Mouse (Mus musculus) limb, embryonic 11.5 days (tissue): ENCODE results near the gene Slc45a2. TPM values are rescaled to one million over a fixed set of nuclear protein-coding genes. Genes with fewer than 3 reads are reported as not detected.

ENCODE experiments used
- ATAC-seq: fragments of 200-750 bp; cut with Nextera tagmentation; 2 replicates; pipeline ENCODE4 v1.8.0; 2017; ENCODE audit warnings: low read depth; ENCODE audit not compliant: insufficient number of reproducible peaks, low FRiP score, low TSS enrichment
- DNase-seq: peaks from one replicate; pipeline ENCODE4 v3.0.0-alpha.2; 2015; ENCODE audit warnings: low spot score
- H3K27ac ChIP-seq: fragments of 300-500 bp; sonication (generic); replicated peaks from 2 replicates; pipeline ENCODE4 v1.5.1; 2014; ENCODE audit warnings: low read depth, mild to moderate bottlenecking, low read length
- H3K27me3 ChIP-seq: fragments of 300-500 bp; sonication (generic); 2 replicates; pipeline ENCODE4 v1.6.1; 2014; ENCODE audit warnings: mild to moderate bottlenecking, low read length, mixed read lengths; ENCODE audit not compliant: control insufficient read depth, insufficient read depth
- H3K36me3 ChIP-seq: fragments of 300-500 bp; sonication (generic); 2 replicates; pipeline ENCODE4 v1.6.1; 2014; ENCODE audit warnings: mild to moderate bottlenecking, low read length, moderate library complexity, mixed read lengths; ENCODE audit not compliant: control insufficient read depth, insufficient read depth
- H3K4me1 ChIP-seq: fragments of 300-500 bp; sonication (generic); 2 replicates; pipeline ENCODE4 v1.6.1; 2014; ENCODE audit warnings: low read length, mixed read lengths; ENCODE audit not compliant: control insufficient read depth, insufficient read depth
- H3K4me2 ChIP-seq: fragments of 300-500 bp; sonication (generic); 2 replicates; pipeline ENCODE4 v1.6.1; 2014; ENCODE audit warnings: low read depth, mild to moderate bottlenecking, moderate library complexity; ENCODE audit not compliant: severe bottlenecking
- H3K4me3 ChIP-seq: fragments of 300-500 bp; sonication (generic); 2 replicates; pipeline ENCODE4 v1.5.1; 2014; ENCODE audit warnings: low read depth, low read length
- H3K9ac ChIP-seq: fragments of 300-500 bp; sonication (generic); 2 replicates; pipeline ENCODE4 v1.6.1; 2014; ENCODE audit warnings: mild to moderate bottlenecking, low read length
- H3K9me3 ChIP-seq: fragments of 300-500 bp; sonication (generic); 2 replicates; pipeline ENCODE4 v1.6.1; 2016; ENCODE audit warnings: low read length; ENCODE audit not compliant: control insufficient read depth
- WGBS: fragments of 180-500 bp; shearing (Covaris S2); extraction: QIAGEN DNeasy Blood & Tissue Kit; methylation state at CpG from one replicate; pipeline ENCODE4 v1.1.7; 2014; 5-methylcytosine and 5-hydroxymethylcytosine counted together
- polyA plus RNA-seq: library from polyadenylated mRNA; unstranded; fragments of >200 nt; fragmentation: Nextera tagmentation; extraction: Ambion mirVana; gene quantifications from 2 replicates; pipeline ENCODE4 v1.2.1, GENCODE M21; 2014

The Slc45a2 gene
- polyA plus RNA-seq, 1 experiment from 2014 or later: not detected

DNA sequence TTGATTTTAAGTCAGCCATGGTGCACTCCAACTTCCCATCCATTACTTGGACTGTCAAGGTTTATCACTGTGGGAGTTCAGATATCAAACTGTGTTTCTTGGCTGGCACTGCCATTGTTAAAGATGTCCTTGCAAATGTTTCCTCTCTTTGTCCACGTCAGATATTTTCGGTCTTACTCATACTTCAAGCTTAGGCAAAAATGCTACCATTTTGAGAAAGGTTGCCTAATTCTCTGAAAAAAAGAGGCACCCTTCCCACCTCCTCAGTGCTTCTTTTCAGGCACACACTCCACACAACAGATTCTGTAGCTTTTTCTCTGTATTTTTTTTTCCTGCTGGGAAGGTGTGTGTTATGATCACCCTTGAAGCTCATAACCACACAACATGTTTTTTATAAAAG, 40.7 kb downstream of the Slc45a2 start:
- 94% methylated on average over 2 of the region's 2 CpGs for WGBS
- ATAC-seq: no peak
- Histone ChIP-seq H3K9ac (no peak overlapping the region), H3K27ac (no peak overlapping the region), H3K36me3 (no peaks in the 10 kb centered on the region), H3K27me3 (peaks cover 19% of the 10 kb centered on the region), H3K4me3 (no peak overlapping the region), H3K4me1 (peaks cover 12% of the 10 kb centered on the region), H3K9me3 (no peaks in the 10 kb centered on the region), H3K4me2 (no peak overlapping the region)
- DNase-seq: no peak

DNA sequence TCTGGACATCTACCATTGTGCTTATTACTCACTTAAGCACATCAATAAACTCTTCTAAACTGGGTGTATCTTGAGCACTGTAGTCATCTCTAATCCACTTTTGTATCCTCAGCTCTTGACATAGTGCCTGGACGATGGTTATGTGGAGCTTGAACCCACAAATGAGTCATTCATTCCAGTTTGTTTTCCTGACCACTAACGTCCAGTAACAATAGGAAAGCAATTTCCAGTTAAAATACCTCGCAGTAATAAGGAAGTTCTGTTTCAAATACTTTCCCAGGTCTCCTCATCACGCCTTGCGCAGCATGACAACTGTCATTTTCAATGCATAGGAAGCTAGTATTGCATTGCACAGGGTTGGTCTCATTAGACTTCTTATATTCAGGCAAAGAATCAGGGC, 42.3 kb downstream of the Slc45a2 start:
- H3K27ac ChIP-seq: no peak overlapping the region
- H3K4me1 ChIP-seq: no peaks in the 10 kb centered on the region
- no peak overlapping the region for H3K4me2 ChIP-seq
- H3K36me3 ChIP-seq: no peaks in the 10 kb centered on the region
- H3K27me3 ChIP-seq: peaks cover 3% of the 10 kb centered on the region; the same call in 1 of the 2 replicates
- 89% methylated on average over 5 of the region's 5 CpGs for WGBS
- H3K9ac ChIP-seq: no peak overlapping the region
- DNase-seq (no peak), ATAC-seq (no peak)
- H3K9me3 ChIP-seq: no peaks in the 10 kb centered on the region
- H3K4me3 ChIP-seq: no peak overlapping the region

DNA sequence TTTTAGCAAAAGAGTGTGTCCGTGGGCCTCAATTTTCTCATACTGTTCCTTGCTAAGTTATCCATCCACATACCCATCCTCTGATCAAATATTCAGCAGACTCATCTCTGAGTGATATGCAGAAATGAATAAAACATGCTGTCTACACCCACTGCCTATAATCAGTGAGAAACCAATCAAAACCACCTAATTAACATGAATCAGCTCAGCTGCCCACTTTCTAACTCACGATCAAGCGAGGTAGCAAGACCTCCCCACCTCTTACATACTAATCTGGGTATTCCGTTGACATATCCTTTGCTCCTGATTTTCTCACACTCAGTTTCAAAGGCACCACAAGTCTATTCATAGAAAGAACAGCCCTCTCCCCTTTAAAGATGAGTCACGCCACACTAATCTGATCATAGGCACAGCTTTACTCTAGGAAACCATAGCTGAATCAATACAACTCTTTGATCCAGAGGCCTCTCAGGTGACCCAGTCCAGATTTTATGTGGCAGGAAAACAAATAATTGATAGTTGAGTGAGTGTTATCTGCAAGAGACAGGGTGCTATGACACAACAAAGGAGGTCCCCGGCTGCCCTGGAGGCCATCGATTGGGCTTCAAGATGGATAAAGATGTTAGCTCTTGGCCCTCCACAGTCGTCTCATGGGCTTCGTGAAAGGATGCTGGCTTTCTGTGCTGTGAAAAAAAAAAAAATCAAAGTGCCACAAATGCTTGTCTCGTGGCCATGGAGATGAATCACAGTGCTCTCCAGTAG, 53.3 kb downstream of the Slc45a2 start:
- no peaks in the 10 kb centered on the region for H3K27me3 ChIP-seq
- H3K9ac ChIP-seq: no peak overlapping the region
- no peaks in the 10 kb centered on the region for H3K9me3 ChIP-seq
- no peak overlapping the region for H3K4me2 ChIP-seq
- no peak for DNase-seq
- ATAC-seq: no peak
- no peak overlapping the region for H3K27ac ChIP-seq
- H3K4me1 ChIP-seq: no peaks in the 10 kb centered on the region
- H3K4me3 ChIP-seq: no peak overlapping the region
- no peaks in the 10 kb centered on the region for H3K36me3 ChIP-seq
- 80% methylated on average over 10 of the region's 10 CpGs for WGBS

DNA sequence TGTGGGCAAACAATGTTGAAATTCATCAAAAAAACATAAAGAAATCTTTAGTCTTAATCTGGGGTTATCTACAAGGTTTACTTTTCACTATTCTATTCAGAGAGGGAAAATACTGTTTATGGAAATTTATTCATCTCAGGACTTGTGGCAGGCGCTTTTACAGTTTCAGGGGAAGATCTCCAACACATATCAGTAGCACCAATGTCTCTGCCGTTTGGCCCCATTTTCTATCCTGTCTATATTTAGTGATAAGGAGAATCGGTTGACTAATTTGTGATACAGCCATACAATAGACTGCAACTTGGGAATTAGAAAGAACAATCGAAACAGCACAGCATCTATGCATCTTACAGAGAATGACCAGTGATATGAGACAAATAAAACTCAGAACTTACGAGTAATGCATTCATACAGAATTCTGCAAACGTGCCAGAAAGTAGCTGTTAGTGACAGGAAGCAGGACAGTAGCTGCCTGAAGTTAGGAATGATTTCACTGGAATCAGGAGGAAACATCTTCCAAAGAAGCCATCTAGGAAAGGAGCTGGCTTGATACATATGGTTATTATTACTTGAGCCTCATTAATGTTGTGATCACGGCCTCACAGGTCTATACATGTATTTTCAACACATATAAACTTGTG, 54.0 kb downstream of the Slc45a2 start:
- no peak for ATAC-seq

DNA sequence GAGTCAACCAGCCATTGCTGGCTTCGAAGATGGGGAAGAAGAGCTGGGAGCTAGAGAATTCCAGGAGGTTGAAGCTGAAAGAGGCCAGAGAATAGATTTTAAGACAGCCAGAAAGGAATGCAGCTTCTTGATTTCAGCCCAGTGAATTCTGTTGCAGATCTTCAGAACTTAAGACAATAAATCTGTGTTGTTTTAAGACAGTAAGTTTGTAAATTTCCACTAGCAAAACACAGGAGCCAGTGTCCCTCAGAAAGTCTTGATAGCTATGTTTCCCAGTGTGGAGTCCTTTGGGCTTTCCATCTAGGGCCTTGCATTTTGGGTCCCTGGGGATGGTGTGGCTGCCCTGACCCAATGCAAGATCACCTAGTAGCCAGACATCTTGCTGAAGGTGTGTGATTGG, 62.4 kb downstream of the Slc45a2 start:
- WGBS: 94% methylated on average over 1 of the region's 1 CpGs
- no peak overlapping the region for H3K9ac ChIP-seq
- no peaks in the 10 kb centered on the region for H3K36me3 ChIP-seq
- no peaks in the 10 kb centered on the region for H3K27me3 ChIP-seq
- H3K4me3 ChIP-seq: no peak overlapping the region
- ATAC-seq (no peak), DNase-seq (no peak)
- H3K4me1 ChIP-seq: peaks cover 13% of the 10 kb centered on the region
- H3K9me3 ChIP-seq: no peaks in the 10 kb centered on the region
- no peak overlapping the region for H3K27ac ChIP-seq
- H3K4me2 ChIP-seq: no peak overlapping the region

More for the DNA sequence above, 54.0 kb downstream of the Slc45a2 start:
- Histone ChIP-seq H3K9me3 (no peaks in the 10 kb centered on the region), H3K4me1 (no peaks in the 10 kb centered on the region), H3K27ac (no peak overlapping the region), H3K4me3 (no peak overlapping the region), H3K27me3 (no peaks in the 10 kb centered on the region), H3K4me2 (no peak overlapping the region), H3K9ac (no peak overlapping the region), H3K36me3 (no peaks in the 10 kb centered on the region)
- DNase-seq: no peak
- 80% methylated on average over 7 of the region's 7 CpGs for WGBS

DNA sequence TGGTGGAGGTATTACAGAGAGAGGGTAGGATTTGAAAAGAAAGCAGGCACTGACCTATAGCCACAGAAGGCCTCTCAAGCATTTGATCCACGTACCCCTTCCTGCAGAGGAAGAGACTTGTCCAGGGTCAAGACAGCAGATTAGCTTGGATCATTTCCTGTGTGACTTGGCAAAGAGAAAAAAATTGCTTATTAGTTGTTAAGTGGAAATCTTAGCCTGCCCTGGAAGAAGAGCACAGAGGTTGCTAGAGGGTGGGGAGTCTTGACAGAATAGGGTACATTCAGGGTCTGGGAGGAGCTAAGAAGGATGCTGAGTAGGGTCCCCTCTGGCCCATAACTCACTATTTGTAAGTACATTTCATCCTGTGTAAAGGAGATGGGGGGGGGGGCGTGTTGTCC, 63.6 kb downstream of the Slc45a2 start:
- WGBS: 17% methylated on average over 2 of the region's 2 CpGs
- H3K9me3 ChIP-seq: no peaks in the 10 kb centered on the region
- no peaks in the 10 kb centered on the region for H3K36me3 ChIP-seq
- ATAC-seq (peak; percentile 28), DNase-seq (no peak)
- H3K4me2 ChIP-seq: peak overlapping the region; percentile 53
- H3K27ac ChIP-seq: peak overlapping the region; percentile 84
- H3K27me3 ChIP-seq: no peaks in the 10 kb centered on the region
- peaks cover 13% of the 10 kb centered on the region for H3K4me1 ChIP-seq
- no peak overlapping the region for H3K4me3 ChIP-seq
- H3K9ac ChIP-seq: no peak overlapping the region

DNA sequence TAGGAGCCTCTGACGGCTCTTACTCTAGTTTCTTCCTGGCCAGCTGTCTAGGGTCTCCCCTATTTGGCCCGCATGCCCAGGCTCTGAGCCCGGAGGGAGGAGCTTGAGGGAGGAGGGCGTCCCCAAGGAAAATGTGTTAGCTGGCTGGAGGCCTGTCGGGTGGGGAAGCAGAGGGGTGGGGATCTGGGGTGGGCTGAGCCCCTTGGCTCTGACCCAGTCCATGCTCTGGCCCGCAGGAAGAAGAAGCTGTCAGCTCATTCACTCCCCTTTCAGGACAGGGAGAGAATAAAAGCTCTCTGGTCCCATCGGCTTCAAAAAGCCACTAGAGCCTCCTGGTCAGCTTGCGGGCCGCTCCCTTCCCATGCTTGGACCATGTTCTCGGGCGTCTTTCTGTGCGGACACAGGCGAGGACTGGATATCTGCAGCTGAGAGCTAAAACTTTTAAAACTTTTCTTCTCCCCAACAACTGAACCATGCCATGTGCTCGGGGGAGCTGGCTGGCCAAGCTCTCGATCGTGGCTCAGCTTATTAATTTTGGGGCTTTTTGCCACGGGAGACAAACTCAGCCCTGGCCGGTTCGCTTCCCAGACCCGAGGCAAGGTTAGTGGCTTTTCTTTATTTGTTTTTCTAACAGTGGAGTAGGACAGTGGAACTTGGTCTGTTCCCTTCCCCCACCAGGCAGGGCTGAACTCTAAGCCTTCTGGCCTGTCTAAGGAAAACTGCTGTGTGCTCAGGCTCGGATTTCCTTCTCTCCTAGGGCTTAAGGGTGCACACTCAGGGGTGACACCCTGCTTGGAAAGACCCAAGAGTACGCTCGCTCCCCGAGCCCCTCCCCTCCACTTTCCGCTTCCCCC, 64.3 kb downstream of the Slc45a2 start, which contains the start of gene Adamts12:
Gene Adamts12 (plus strand): TSS at position 233 of the 854 bp plus-strand sequence.
- Histone ChIP-seq H3K9me3 (no peaks in the 10 kb centered on the region), H3K4me3 (peak within 1 kb of the TSS; percentile 28), H3K27ac (peak within 1 kb of the TSS; percentile 84), H3K9ac (peak within 1 kb of the TSS; percentile 50), H3K27me3 (no peaks in the 10 kb centered on the region), H3K4me2 (peak within 1 kb of the TSS; percentile 53), H3K4me1 (peaks cover 13% of the 10 kb centered on the region), H3K36me3 (no peaks in the 10 kb centered on the region)
- DNase-seq (peak; percentile 68), ATAC-seq (peak; percentile 74)
- 2% methylated on average over 25 of the region's 25 CpGs for WGBS

DNA sequence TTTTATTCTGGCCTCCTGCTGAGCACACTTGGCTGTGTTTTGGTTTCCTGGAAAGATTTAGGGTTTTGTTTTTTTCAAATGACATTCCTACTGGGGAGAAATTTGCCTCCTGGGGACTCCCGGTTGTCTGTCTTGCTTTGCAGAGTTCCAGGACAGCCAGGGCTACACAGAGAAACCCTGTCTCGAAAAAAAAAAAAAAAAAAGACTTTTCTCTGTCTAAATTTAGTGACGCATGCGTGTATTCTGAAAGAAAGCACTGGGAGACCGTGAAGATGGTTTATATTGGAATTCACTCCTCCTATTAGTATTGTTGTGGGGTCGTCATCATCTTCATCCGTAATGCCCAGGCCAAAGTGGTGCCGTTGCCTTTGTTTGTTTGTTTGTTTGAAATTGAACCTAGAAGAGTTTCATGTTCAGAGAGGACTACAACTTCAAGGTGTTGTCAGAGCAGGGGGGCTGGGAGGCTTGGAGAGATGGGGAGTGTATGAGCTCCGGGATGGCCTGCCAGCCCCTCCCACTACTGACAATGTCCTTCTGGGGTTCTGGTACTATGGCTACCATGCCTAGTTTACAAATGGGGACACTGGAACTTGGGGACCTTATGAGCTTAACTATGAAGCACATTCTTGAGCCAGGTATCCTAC, 65.1 kb downstream of the Slc45a2 start:
- Histone ChIP-seq H3K9ac (no peak overlapping the region), H3K27ac (no peak overlapping the region; the same call in 1 of the 2 replicates), H3K9me3 (no peaks in the 10 kb centered on the region), H3K4me2 (peak overlapping the region; percentile 53), H3K4me1 (peaks cover 13% of the 10 kb centered on the region), H3K27me3 (no peaks in the 10 kb centered on the region), H3K4me3 (peak overlapping the region; percentile 28), H3K36me3 (no peaks in the 10 kb centered on the region)
- DNase-seq: peak; percentile 26
- WGBS: 18% methylated on average over 9 of the region's 9 CpGs
- ATAC-seq: no peak
